Mouse (Mus musculus) cortical plate, adult 2 months (tissue): ENCODE results near the gene Tyk2. TPM values are rescaled to one million over a fixed set of nuclear protein-coding genes. Genes with fewer than 3 reads are reported as not detected.

ENCODE experiments used
- H3K27ac ChIP-seq: fragments of 200-500 bp; 2 replicates; pipeline ENCODE4 v1.5.1; 2012; ENCODE audit warnings: low read length, control low read depth, inconsistent platforms; ENCODE audit not compliant: insufficient read depth
- H3K4me1 ChIP-seq: fragments of 200-500 bp; 2 replicates; pipeline ENCODE4 v1.6.1; 2011; ENCODE audit warnings: low read length; ENCODE audit not compliant: control insufficient read depth, insufficient read depth
- H3K4me3 ChIP-seq: fragments of 200-500 bp; 2 replicates; pipeline ENCODE4 v1.5.1; 2011; ENCODE audit warnings: mild to moderate bottlenecking, low read length, control low read depth; ENCODE audit not compliant: insufficient read depth
- CTCF ChIP-seq: fragments of 200-500 bp; IDR thresholded peaks from 2 replicates; pipeline ENCODE4 v1.5.1; 2011; ENCODE audit warnings: mild to moderate bottlenecking, control low read depth, low read length; ENCODE audit not compliant: insufficient read depth; ENCODE audit errors: extremely low read depth
- POLR2A ChIP-seq: fragments of 200-500 bp; IDR thresholded peaks from 2 replicates; pipeline ENCODE4 v1.6.1; 2011; ENCODE audit warnings: mild to moderate bottlenecking, low read length, control low read depth; ENCODE audit not compliant: insufficient read depth; ENCODE audit errors: extremely low read depth
- polyA plus RNA-seq: library from polyadenylated mRNA; depleted of rRNA; stranded (reverse); fragments of >200 nt; gene quantifications from 2 replicates; pipeline ENCODE4 v1.2.3, GENCODE M21; 2012

The Tyk2 gene
- polyA plus RNA-seq, 1 experiment: 16.4 TPM

DNA sequence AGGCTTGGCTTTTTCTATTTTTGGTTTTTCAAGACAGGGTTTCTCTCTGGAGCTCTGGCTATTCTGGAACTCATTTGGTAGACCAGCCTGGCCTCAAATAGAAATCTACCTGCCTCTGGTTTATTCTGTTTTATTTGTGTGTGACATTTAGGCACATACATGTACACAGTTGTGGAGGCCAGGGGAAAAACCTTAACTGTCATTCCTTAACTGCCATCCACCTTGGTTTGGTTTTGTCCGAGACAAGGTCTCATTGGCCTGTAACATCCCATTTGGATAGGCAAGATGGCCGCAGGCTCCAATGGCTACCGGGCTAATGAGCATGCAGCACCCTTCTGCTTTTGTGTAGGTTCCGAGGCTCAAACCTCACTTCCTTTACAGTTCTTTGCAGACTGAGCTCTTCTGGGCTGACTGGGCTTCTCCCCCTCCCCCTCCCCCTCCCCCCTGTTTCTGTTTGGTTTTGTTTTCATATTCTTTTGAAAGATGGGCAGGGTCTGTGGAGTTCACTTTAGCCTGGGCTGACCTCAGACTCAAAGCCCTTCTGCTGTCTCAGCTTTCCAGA is 4.4 kb upstream of the Tyk2 start:
- no peaks in the 10 kb centered on the region for H3K4me1 ChIP-seq
- H3K27ac ChIP-seq: no peak overlapping the region
- TF ChIP-seq CTCF (no peak), POLR2A (no peak)
- no peak overlapping the region for H3K4me3 ChIP-seq

DNA sequence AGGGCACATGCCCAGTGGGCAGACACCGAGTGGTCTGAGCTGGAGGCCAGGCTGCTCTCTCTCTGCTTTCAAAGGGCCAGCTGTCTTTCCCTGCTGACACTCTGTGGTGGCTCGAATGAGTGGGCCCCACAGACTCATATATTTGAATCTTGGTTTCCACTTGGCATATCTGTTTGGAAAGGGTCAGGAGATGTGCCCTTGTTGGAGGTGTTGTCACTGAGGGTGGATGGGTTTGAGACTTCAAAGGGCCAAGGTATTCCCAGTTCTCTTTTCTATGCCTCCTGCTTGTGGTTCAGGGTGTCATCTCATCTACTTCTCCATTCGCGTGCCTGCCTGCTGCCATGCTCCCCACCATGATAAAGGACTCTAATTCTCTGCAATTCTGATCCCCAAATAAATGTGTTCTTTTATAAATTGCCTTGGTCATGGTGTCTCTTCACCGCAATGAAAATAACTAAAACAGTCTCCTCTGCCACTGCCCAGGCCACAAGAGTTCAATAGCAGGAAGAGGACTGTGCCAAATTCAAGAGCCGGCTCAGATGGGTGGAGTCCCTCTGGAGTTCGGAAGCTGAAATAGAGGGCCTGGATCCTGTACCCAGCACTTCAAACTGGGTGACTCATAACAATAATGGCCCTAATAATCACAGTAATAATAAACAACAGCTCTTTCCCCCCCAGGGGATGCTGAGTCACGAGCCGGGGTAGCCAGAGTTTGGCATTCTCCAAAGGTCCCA is 3.7 kb upstream of the Tyk2 start:
- H3K27ac ChIP-seq: no peak overlapping the region
- TF ChIP-seq CTCF (no peak), POLR2A (no peak)
- no peaks in the 10 kb centered on the region for H3K4me1 ChIP-seq
- H3K4me3 ChIP-seq: no peak overlapping the region

DNA sequence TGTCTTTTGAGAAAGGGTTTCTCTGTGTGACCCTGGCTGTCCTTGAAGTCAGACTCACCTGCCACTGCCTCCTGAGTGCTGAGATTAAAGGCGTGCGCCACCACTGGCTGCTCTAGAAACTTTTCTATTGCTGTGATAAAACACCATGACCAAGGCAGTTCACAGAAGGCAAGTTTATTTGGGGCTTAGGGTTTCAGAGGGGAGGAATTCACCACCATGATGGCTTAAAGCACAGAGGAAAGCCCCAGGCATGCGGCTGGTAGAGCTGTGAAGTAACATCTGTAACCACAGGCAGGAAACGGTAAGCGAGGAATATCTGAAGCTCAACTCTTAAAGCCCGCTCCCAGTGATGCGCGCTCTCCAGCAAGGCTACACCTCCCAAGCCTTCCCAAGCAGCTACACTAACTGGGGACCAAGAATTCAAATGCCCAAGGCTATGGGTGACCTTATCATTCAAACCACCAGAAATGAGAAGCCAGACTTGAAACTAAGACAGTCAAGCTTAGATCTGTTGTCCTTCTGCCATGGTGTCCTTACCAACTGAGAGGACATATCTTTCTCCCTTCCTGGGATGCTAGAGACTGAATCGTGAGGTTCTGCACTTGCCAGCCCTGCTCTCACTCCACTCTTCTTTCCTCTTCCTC is 2.1 kb upstream of the Tyk2 start:
- Histone ChIP-seq H3K4me1 (no peaks in the 10 kb centered on the region), H3K27ac (no peak overlapping the region), H3K4me3 (no peak overlapping the region)
- no peak for TF ChIP-seq CTCF
- no peak for TF ChIP-seq POLR2A

DNA sequence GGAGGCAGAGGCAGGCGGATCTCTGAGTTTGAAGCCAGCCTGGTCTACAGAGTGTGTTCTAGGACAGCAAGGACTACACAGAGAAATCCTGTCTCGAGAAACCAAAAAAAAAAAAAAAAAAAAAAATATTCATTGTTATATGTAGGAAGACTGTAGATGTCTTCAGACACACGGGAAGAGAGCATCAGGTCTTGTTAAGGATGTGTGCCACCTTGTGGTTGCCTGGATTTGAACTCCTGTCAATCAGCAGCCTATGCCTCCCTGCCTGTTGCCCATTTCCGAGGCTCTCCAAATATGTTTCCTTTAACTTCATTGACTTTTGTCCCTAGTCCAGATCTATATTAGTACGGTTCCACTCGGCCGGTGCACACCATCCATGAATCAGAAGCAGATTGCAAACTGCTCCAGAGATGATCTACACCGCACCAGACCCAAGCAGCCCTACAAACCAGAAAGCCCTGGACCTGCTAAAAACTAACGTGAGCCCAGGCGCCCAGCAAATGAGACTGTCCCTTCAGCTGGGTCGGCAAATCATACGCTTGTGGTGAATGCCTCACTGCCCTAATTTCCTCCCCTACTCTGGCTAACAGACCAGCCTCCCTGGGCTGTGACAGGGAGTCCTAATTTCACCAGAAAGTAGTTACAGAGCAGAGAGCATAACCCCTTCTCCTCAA is 1.2 kb upstream of the Tyk2 start:
- Histone ChIP-seq H3K4me3 (no peak overlapping the region), H3K4me1 (no peaks in the 10 kb centered on the region), H3K27ac (no peak overlapping the region)
- no peak for TF ChIP-seq POLR2A
- peak; percentile 34; the same call in 1 of the 2 replicates for TF ChIP-seq CTCF

DNA sequence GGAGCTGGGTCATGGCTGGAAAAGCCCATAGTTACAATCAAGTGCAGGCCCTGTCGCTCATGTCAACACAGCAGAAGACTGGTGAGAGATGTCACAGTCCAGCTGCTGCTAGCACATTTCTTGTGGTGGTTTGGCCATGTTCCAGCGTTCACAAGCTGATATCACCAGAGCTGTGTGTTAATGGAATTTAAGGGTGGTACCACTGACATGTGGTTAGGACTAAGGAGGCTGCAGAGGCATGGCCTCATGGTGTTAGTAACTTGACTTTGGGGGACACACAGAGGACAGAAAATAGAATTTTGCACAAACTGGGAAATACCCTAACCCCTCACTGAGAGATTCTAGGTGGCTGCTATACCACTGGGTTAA is 4.8 kb downstream of the Tyk2 start:
- H3K27ac ChIP-seq: no peak overlapping the region
- no peak for TF ChIP-seq POLR2A
- no peak for TF ChIP-seq CTCF
- H3K4me1 ChIP-seq: no peaks in the 10 kb centered on the region
- H3K4me3 ChIP-seq: no peak overlapping the region

DNA sequence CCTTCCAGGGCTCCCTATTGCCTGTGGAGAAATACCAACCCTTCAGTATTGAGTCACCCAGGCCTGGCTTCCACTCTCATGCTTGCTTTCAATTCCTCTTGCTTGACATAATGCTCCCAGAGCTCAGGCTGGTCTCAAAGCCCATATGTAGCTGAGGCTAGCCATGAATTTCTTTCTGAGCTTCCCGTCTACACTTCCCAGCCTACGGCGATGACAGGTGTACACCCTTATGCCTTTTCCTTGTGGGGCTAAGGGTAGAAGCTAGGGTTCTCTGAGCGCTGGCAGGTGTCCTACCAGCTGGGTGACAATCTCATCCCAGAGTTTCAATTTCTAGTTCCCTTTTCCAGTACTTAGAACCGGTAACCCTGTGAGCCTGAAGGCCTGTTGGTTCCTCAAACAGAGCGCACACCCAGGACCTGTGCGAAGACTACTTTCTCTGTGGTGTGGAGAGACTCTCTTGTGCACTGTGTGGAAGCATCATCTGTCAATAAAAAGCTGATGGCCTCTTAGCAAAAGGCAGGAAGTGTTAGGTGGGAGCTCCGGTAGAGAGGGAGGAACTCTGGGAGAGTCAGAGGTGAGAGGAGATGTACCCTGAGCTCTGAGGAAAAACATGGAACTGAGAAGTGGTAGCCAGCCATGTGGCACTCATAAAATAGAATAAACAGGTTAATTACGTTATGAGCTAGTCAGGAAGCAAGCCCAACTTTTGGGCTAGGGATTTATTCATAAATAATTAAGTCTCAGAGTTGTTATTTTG is 5.4 kb downstream of the Tyk2 start:
- Histone ChIP-seq H3K4me3 (no peak overlapping the region), H3K27ac (no peak overlapping the region), H3K4me1 (no peaks in the 10 kb centered on the region)
- TF ChIP-seq CTCF: no peak
- no peak for TF ChIP-seq POLR2A

DNA sequence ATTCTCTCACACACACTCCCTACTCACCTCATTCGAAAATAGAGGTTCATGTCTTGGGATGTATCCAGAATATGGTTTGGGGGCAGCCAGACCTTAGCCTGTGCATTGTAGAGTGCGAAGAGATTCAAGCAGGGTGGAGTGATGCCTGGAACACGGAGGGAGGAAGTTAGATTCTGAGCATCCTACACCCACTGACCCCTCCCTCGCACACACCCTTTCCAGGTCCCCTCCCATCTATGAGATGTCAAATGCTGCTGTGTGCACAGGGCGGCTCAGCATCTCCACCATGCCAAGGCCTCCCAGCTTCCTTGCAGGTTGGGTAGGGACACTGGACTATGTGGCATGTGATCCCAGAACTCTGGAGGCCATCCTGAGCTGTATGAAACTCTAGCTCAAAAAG is 6.2 kb downstream of the Tyk2 start:
- Histone ChIP-seq H3K4me1 (no peaks in the 10 kb centered on the region), H3K4me3 (no peak overlapping the region), H3K27ac (no peak overlapping the region)
- no peak for TF ChIP-seq POLR2A
- TF ChIP-seq CTCF: no peak

DNA sequence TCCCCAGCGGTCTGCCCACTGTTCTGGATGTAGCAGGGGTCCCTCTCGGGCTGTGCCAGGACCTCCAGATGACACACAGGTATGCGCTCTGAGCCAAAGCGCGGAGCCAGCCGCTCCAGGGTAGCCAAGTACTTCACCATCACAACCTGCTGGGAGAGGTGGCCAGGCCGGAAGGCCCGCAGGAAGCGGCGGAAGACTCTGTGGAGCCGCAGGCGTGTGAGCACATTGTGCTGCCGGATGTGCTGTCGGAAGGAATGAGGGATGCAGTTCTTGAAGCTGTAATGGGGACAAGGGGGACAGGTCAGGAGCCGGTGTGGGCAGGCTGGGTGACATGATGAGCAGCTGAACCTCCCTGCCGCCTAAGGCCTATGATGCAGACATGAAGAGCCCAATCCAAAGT is 9.6 kb downstream of the Tyk2 start:
- Histone ChIP-seq H3K4me1 (no peaks in the 10 kb centered on the region), H3K27ac (no peak overlapping the region), H3K4me3 (no peak overlapping the region)
- TF ChIP-seq POLR2A (no peak), CTCF (no peak)

DNA sequence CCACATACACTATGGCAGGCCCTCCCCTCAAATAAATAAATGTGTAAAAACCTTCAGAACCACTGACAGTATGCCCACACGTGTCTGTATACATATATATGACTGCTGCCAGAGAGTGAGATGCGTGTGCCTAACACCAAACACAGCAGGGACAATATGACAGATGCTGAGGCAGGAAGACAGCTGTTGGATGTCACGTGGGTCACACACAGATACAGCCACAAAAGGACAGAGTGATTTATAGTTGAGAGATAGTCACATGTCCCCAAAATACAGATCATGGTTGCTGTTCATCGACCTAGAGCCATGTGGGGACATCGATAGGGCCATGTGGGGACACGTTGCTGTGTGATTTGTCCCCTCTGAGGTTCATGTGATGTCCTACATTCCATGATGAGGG is 14.0 kb downstream of the Tyk2 start:
- Histone ChIP-seq H3K4me1 (no peaks in the 10 kb centered on the region), H3K27ac (no peak overlapping the region)
- TF ChIP-seq POLR2A (no peak), CTCF (no peak)

DNA sequence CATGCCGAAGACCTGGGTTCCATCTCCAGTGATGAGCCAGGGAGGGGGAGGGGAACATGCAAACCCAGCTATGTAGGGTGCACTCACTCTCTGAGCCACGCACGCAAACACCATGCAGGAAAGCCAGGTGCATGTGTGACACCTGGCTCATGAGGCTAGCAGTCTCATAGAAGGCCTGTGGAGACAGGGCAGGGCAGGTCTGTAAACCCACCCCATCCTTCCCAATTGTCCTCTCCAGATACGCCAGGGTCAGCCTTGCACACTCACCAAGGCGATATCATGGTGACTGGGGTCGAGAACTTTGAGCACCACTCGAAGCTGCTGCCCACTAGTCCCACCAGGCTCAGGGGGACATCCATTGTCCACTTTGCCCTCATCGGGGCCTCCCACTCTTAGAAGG is 15.9 kb downstream of the Tyk2 start:
- Histone ChIP-seq H3K27ac (no peak overlapping the region), H3K4me1 (no peaks in the 10 kb centered on the region), H3K4me3 (no peak overlapping the region)
- TF ChIP-seq CTCF (no peak), POLR2A (no peak)

More for the DNA sequence above, 14.0 kb downstream of the Tyk2 start:
- no peak overlapping the region for H3K4me3 ChIP-seq
